Mouse (Mus musculus) liver, embryonic 14.5 days (tissue): Measurements from ENCODE around the gene Nrsn2. TPM values are rescaled to one million over a fixed set of nuclear protein-coding genes. Genes with fewer than 3 reads are reported as not detected.

ENCODE experiments used
- ATAC-seq: fragments of 200-750 bp; cut with Nextera tagmentation; 2 replicates; pipeline ENCODE4 v1.8.0; 2017; ENCODE audit warnings: moderate number of reproducible peaks, mild to moderate bottlenecking, moderate library complexity; ENCODE audit not compliant: insufficient read depth
- DNase-seq, 3 experiments: peaks; one replicate each; pipeline ENCODE4 v3.0.0-alpha.2; 2012 to 2013; ENCODE audit warnings: low read depth in 3 of 3, low spot score in 3 of 3
- H3K27ac ChIP-seq: fragments of 300-500 bp; sonication (generic); 2 replicates; pipeline ENCODE4 v1.5.1; 2014; ENCODE audit warnings: moderate library complexity, mild to moderate bottlenecking, control low read depth, inconsistent platforms
- H3K27me3 ChIP-seq: fragments of 300-500 bp; sonication (generic); 2 replicates; pipeline ENCODE4 v1.6.1; 2014; ENCODE audit warnings: mild to moderate bottlenecking, low read length, moderate library complexity; ENCODE audit not compliant: control insufficient read depth, insufficient read depth
- H3K36me3 ChIP-seq: fragments of 300-500 bp; sonication (generic); replicated peaks from 2 replicates; pipeline ENCODE4 v1.6.1; 2014; ENCODE audit warnings: low read depth; ENCODE audit not compliant: control insufficient read depth, insufficient read depth
- H3K4me1 ChIP-seq, 2 experiments: fragments of 200-500 bp in 1 of 2; fragments of 300-500 bp in 1 of 2; sonication (generic) in 1 of 2; replicated peaks; 2 replicates each; pipeline ENCODE4 v1.6.1; 2012 to 2014; ENCODE audit warnings: antibody characterized with exemption in 1 of 2, inconsistent platforms in 1 of 2, low read length in 1 of 2; ENCODE audit not compliant: control insufficient read depth in 2 of 2, insufficient read depth in 2 of 2
- H3K4me2 ChIP-seq: fragments of 300-500 bp; sonication (generic); 2 replicates; pipeline ENCODE4 v1.6.1; 2014; ENCODE audit warnings: low read depth, mild to moderate bottlenecking, control low read depth, moderate library complexity
- H3K4me3 ChIP-seq, 2 experiments: fragments of 200-500 bp in 1 of 2; fragments of 300-500 bp in 1 of 2; sonication (generic) in 1 of 2; 2 replicates each; pipeline ENCODE4 v1.5.1; 2012 to 2014; ENCODE audit warnings: low read depth in 2 of 2, low read length in 2 of 2, mild to moderate bottlenecking in 2 of 2, control low read depth in 1 of 2, inconsistent platforms in 1 of 2, moderate library complexity in 1 of 2; ENCODE audit not compliant: insufficient read depth in 1 of 2
- H3K9ac ChIP-seq: fragments of 300-500 bp; sonication (generic); replicated peaks from 2 replicates; pipeline ENCODE4 v1.6.1; 2014; ENCODE audit warnings: mild to moderate bottlenecking, control low read depth, moderate library complexity
- H3K9me3 ChIP-seq: fragments of 300-500 bp; sonication (generic); 2 replicates; pipeline ENCODE4 v1.6.1; 2016; ENCODE audit warnings: low read length, mixed read lengths; ENCODE audit not compliant: control insufficient read depth
- CTCF ChIP-seq: IDR thresholded peaks from 2 replicates; pipeline ENCODE4 v1.5.1; 2016; ENCODE audit warnings: antibody characterized with exemption, low read depth, control low read depth
- EP300 ChIP-seq: IDR thresholded peaks from 2 replicates; pipeline ENCODE4 v1.6.1; 2016; ENCODE audit warnings: antibody characterized with exemption, low read depth
- WGBS: fragments of 180-500 bp; shearing (Covaris S2); extraction: QIAGEN DNeasy Blood & Tissue Kit; methylation state at CpG from one replicate; pipeline ENCODE4 v1.1.7; 2014; ENCODE audit not compliant: insufficient replicate concordance; 5-methylcytosine and 5-hydroxymethylcytosine counted together
- polyA plus RNA-seq, 2 experiments: library from polyadenylated mRNA; depleted of rRNA in 1 of 2; stranded (reverse) in 1 of 2; unstranded in 1 of 2; fragments of >200 nt; fragmentation: Nextera tagmentation in 1 of 2; extraction: Ambion mirVana in 1 of 2; gene quantifications; 2 replicates each; pipeline versions ENCODE4 v1.2.1 to v1.2.3; 2012 to 2014

Gene Nrsn2
- polyA plus RNA-seq, 2 experiments, result not detected

DNA sequence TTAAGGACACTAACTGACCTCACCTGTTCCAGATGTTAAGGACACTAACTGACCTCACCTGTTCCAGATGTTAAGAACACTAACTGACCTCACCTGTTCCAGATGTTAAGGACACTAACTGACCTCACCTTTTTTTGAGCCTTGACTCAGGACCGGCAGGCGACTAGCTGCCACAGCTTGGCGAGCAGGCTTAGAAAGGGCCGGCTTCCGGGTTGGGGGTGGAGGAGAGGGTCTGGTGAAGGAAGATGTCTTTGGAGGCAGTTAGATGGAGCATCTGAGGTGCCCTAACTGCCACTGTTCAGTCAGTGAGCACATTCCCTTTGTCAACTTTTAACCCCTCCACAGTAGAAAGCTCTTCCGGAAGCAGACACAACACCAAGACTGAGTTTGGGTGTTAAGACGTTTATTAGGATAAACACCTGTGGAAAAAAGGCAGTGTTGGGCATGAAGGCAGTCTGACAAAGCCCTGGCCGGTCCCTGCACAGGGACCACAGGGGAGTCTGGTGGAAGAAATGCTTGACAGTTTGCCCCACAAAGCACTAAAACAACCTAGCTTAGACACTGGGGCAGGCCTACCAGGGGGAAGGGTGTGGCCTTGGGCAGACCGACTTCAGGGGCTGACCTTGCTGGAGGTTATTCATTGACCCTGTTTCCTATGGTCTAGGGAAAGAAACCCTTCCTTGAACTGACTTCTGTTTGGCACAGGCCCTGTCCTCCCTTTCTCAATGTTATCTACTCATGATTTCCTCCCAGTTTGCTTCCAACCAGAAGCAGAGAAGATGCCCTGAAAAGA, 17.0 kb upstream of the Nrsn2 start:
- Histone ChIP-seq H3K27me3 (no peaks in the 10 kb centered on the region), H3K9ac (no peak overlapping the region), H3K4me1 (peaks cover 13 to 22% of the 10 kb centered on the region in 2 experiments), H3K36me3 (no peaks in the 10 kb centered on the region), H3K27ac (no peak overlapping the region), H3K9me3 (no peaks in the 10 kb centered on the region), H3K4me2 (no peak overlapping the region), H3K4me3 (no peak overlapping the region)
- TF ChIP-seq CTCF (no peak), EP300 (no peak)
- no peak for ATAC-seq
- no peak for DNase-seq
- 60% methylated on average over 9 of the region's 9 CpGs for whole genome bisulfite sequencing

DNA sequence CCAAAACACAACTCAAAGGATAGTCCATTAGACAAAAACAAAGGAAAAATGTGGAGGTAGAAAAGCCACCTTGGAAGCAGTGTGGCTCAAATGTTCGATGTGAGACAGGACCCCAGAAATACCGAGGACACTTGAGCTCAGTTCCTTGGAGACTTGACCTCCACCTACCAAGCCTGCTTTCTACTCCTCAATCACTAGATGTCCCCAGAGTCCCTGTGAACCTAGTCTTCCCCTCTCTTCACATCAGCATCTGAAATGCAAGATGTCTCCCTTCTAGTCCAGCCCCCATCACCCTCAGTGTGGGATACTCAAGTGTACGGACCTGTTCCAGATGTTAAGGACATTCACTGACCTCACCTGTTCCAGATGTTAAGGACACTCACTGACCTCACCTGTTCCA, 16.3 kb upstream of the Nrsn2 start:
- 9% methylated on average over 3 of the region's 3 CpGs for WGBS
- Histone ChIP-seq H3K4me2 (no peak overlapping the region), H3K9me3 (no peaks in the 10 kb centered on the region), H3K27me3 (no peaks in the 10 kb centered on the region), H3K27ac (no peak overlapping the region), H3K9ac (no peak overlapping the region), H3K4me3 (no peak overlapping the region), H3K4me1 (peaks cover 11 to 22% of the 10 kb centered on the region in 2 experiments), H3K36me3 (no peaks in the 10 kb centered on the region)
- no peak for DNase-seq
- TF ChIP-seq CTCF (peak; percentile 85), EP300 (no peak)
- no peak for ATAC-seq

DNA sequence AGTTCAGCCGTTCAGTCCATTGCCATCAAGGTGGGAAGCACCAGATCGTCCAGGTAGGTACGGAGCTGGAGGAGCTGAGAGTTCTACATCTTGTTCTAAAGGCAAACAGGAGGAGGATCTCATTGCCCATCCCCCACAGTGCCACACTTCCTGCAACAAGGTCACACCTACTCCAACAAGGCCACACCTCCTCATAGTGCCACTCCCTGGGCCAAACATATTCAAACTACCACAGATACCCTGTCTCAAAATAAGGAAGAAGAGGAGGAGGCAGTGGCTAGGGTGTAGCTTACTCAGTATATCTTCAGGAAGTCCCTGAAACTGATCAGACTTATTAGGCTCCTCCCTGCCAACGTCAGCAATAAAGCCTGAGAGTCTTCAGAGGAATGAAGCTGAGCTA, 7.8 kb upstream of the Nrsn2 start:
- Histone ChIP-seq H3K27me3 (no peaks in the 10 kb centered on the region), H3K4me3 (no peak overlapping the region), H3K4me1 (no peaks in the 10 kb centered on the region), H3K27ac (no peak overlapping the region), H3K4me2 (no peak overlapping the region), H3K36me3 (no peaks in the 10 kb centered on the region), H3K9me3 (no peaks in the 10 kb centered on the region), H3K9ac (no peak overlapping the region)
- no peak for TF ChIP-seq CTCF
- no peak for ATAC-seq
- WGBS, result 49% methylated on average over 4 of the region's 4 CpGs
- no peak for DNase-seq

DNA sequence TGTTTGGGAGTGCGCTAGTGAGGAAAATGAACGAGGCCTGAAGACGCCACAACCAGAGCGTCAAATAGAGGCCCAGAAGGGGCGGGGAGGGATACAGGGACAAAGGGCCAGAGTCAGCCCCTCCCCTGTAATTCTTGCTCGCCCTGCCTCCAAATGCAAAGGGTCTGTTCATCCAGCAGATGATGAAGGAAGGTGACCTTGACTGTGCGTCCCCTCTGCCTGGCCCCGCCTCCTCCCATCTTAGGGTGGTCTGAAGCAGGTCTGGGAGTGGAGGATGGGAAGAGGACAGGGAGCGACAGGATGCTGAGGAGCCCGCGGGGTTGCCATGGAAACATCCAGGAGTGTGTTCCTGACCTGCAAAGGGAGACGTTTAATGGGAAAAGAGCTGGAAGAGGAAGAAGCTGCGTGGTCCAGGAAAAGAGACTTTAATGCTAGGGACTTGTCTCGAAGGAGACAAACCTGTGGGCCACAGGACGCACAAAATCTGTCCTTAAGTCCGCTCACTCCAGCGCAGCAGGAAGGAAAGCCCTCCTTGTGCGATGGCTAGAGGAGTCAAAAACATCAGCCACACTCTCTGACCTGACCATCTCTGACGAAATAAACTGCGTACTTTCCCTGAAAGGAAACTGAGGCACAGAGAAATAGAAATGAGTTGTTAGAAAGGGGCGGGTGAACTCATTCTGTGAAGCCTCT, 640 bp downstream of the Nrsn2 start:
- peaks cover 0 to 5% of the 10 kb centered on the region in 2 experiments; a peak in 3 of 4 replicates for H3K4me1 ChIP-seq
- no peak overlapping the region for H3K4me2 ChIP-seq
- H3K27ac ChIP-seq, result no peak overlapping the region
- 9% methylated on average over 21 of the region's 21 CpGs for WGBS
- peaks cover 28% of the 10 kb centered on the region for H3K27me3 ChIP-seq
- H3K36me3 ChIP-seq, result no peaks in the 10 kb centered on the region
- TF ChIP-seq EP300 (no peak), CTCF (no peak)
- ATAC-seq (no peak), DNase-seq (no peak)
- H3K9me3 ChIP-seq, result no peaks in the 10 kb centered on the region
- no peak overlapping the region for H3K4me3 ChIP-seq
- no peak overlapping the region for H3K9ac ChIP-seq

DNA sequence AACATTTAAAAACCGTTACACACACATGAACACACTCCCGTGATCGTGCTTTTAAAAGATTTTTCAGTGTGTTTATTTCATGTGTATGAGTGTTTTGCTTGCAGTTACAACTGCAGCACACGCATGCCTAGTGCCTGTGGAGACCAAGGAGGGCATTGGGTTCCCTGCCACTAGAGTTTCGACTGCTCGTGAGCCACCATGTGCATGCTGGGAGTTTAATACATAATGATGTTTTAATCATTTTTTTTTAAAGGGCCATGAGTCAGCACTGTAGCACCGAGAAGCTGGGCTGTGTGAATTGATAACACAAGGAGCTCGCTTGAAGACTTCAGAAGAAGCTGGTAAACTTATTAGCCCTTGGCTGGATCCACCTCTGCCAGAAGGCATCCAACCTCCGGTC, 2.9 kb downstream of the Nrsn2 start:
- H3K4me2 ChIP-seq, result no peak overlapping the region
- no peak overlapping the region for H3K9ac ChIP-seq
- no peaks in the 10 kb centered on the region for H3K36me3 ChIP-seq
- DNase-seq (no peak), ATAC-seq (no peak)
- no peak overlapping the region for H3K4me3 ChIP-seq
- 52% methylated on average over 9 of the region's 9 CpGs for WGBS
- H3K27me3 ChIP-seq, result peaks cover 28% of the 10 kb centered on the region
- H3K27ac ChIP-seq, result no peak overlapping the region
- peaks cover 0 to 5% of the 10 kb centered on the region in 2 experiments; a peak in 3 of 4 replicates for H3K4me1 ChIP-seq
- no peaks in the 10 kb centered on the region for H3K9me3 ChIP-seq
- TF ChIP-seq CTCF, result no peak
- no peak for TF ChIP-seq EP300
